Mouse (Mus musculus): ENCODE data around the gene Nt5c. TPM values are rescaled to one million over a fixed set of nuclear protein-coding genes. Genes with fewer than 3 reads are reported as not detected.
A peak's percentile ranks its signal among the peaks of the same experiment; 100 is the strongest.
"Not testable (repeated sequence)": the region's sequence is repeated elsewhere in the genome, so short reads cannot be mapped to it uniquely, and the experiment has no call there.

Nt5c gene
- total RNA-seq, 2 experiments from 2014 or later: 57.6 to 67.2 TPM

GRCm38 (mm10) chr11:115481553-115482259 lies 10.0 kb downstream of the Nt5c start:
- TF ChIP-seq CTCF (IDR thresholded peaks at IDR 0.05): no peak
- intact Hi-C loops (cut with DNase I): loop anchor here (2.0 to 10.0 kb wide), 3 partner anchors 55 to 233 kb away; partner anchors contain the start of genes Gga3, Mrps7 and Sumo2
- DNase-seq (ENCODE audit: extremely low spot score in 1 of 2, low spot score in 2 of 2): peak in 1 of 2 experiments; percentile 52
- no peak overlapping the region for H3K4me3 ChIP-seq
- peak overlapping the region; percentile 88 for H3K27ac ChIP-seq

- no peak for DNase-seq (ENCODE audit: extremely low spot score in 1 of 2, low spot score in 2 of 2)
- no peak for TF ChIP-seq CTCF (IDR thresholded peaks at IDR 0.05)
- H3K27ac ChIP-seq: peak overlapping the region; percentile 21; the same call in 1 of the 2 replicates
- no peak overlapping the region for H3K4me3 ChIP-seq
- intact Hi-C loops (cut with DNase I): no loop called here
Observed at GRCm38 (mm10) chr11:115478296-115478938, 13.2 kb downstream of the Nt5c start.

- DNase-seq (ENCODE audit: extremely low spot score in 1 of 2, low spot score in 2 of 2); H3K27ac ChIP-seq; H3K4me3 ChIP-seq; intact Hi-C loops (cut with DNase I): not testable (repeated sequence)
Observed at GRCm38 (mm10) chr11:115477388-115477787, 14.3 kb downstream of the Nt5c start.

- H3K4me3 ChIP-seq: peak overlapping the region; percentile 60; the same call in 1 of the 2 replicates
- intact Hi-C loops (cut with DNase I); DNase-seq (ENCODE audit: extremely low spot score in 1 of 2, low spot score in 2 of 2); H3K27ac ChIP-seq: not testable (repeated sequence)
Observed at GRCm38 (mm10) chr11:115476630-115477029, 15.0 kb downstream of the Nt5c start.

- H3K4me3 ChIP-seq: peak overlapping the region; percentile 60
- intact Hi-C loops (cut with DNase I): loop anchor here (2.0 kb wide), 1 partner anchor 55 kb away; the partner anchor contains the start of gene Kctd2
- no peak for TF ChIP-seq CTCF (IDR thresholded peaks at IDR 0.05)
Observed at GRCm38 (mm10) chr11:115475758-115476237, 15.9 kb downstream of the Nt5c start.

GRCm38 (mm10) chr11:115475025-115475757 lies 16.5 kb downstream of the Nt5c start, which contains the start of gene Armc7:
Gene Armc7 (plus strand): TSS chr11:115475667.
- H3K27ac ChIP-seq: peak within 1 kb of the TSS; percentile 92
- peak; percentile 93 for DNase-seq (ENCODE audit: extremely low spot score in 1 of 2, low spot score in 2 of 2)
- intact Hi-C loops (cut with DNase I): loop anchor here (2.0 kb wide), 1 partner anchor 54 kb away; the partner anchor contains the start of gene Kctd2
- H3K4me3 ChIP-seq: peak within 1 kb of the TSS; percentile 60
- no peak for TF ChIP-seq CTCF (IDR thresholded peaks at IDR 0.05)

More at GRCm38 (mm10) chr11:115475758-115476237, 15.9 kb downstream of the Nt5c start:
- DNase-seq (ENCODE audit: extremely low spot score in 1 of 2, low spot score in 2 of 2): no peak
- H3K27ac ChIP-seq: peak overlapping the region; percentile 59; the same call in 1 of the 2 replicates

GRCm38 (mm10) chr11:115473626-115474275 lies 17.9 kb downstream of the Nt5c start:
- peak; percentile 93 to 98 for DNase-seq (ENCODE audit: extremely low spot score in 1 of 2, low spot score in 2 of 2)
- intact Hi-C loops (cut with DNase I): loop anchor here (1.0 to 2.0 kb wide), 3 partner anchors 45 to 114 kb away; partner anchors contain the start of gene Kctd2
- Histone ChIP-seq H3K27ac (peak overlapping the region; percentile 92), H3K4me3 (no peak overlapping the region)
- no peak; the same call in none of the 2 replicates for TF ChIP-seq CTCF (IDR thresholded peaks at IDR 0.05)

- DNase-seq (ENCODE audit: extremely low spot score in 1 of 2, low spot score in 2 of 2): no peak
- intact Hi-C loops (cut with DNase I): no loop called here
- no peak overlapping the region for H3K4me3 ChIP-seq
Observed at GRCm38 (mm10) chr11:115472183-115472582, 19.5 kb downstream of the Nt5c start.

GRCm38 (mm10) chr11:115467217-115467618 lies 24.4 kb downstream of the Nt5c start:
- intact Hi-C loops (cut with DNase I): no loop called here
- no peak for TF ChIP-seq CTCF (IDR thresholded peaks at IDR 0.05)
- no peak for DNase-seq (ENCODE audit: extremely low spot score in 1 of 2, low spot score in 2 of 2)
- no peak overlapping the region for H3K27ac ChIP-seq
- H3K4me3 ChIP-seq: no peak overlapping the region

More at GRCm38 (mm10) chr11:115472183-115472582, 19.5 kb downstream of the Nt5c start:
- TF ChIP-seq CTCF (IDR thresholded peaks at IDR 0.05): no peak
- H3K27ac ChIP-seq: no peak overlapping the region

- intact Hi-C loops (cut with DNase I): no loop called here
- Histone ChIP-seq H3K27ac (no peak overlapping the region), H3K4me3 (no peak overlapping the region)
- no peak for TF ChIP-seq CTCF (IDR thresholded peaks at IDR 0.05)
- DNase-seq (ENCODE audit: extremely low spot score in 1 of 2, low spot score in 2 of 2): no peak
Observed at GRCm38 (mm10) chr11:115464851-115465250, 26.8 kb downstream of the Nt5c start.

GRCm38 (mm10) chr11:115463397-115463796 lies 28.3 kb downstream of the Nt5c start:
- intact Hi-C loops (cut with DNase I): no loop called here
- no peak for TF ChIP-seq CTCF (IDR thresholded peaks at IDR 0.05)
- Histone ChIP-seq H3K4me3 (no peak overlapping the region), H3K27ac (no peak overlapping the region)
- DNase-seq (ENCODE audit: extremely low spot score in 1 of 2, low spot score in 2 of 2): no peak

Measured in left cerebral cortex, adult 2 months (tissue).